ENCODE assay signal across 10 mouse cellular contexts in the genomic region with DNA sequence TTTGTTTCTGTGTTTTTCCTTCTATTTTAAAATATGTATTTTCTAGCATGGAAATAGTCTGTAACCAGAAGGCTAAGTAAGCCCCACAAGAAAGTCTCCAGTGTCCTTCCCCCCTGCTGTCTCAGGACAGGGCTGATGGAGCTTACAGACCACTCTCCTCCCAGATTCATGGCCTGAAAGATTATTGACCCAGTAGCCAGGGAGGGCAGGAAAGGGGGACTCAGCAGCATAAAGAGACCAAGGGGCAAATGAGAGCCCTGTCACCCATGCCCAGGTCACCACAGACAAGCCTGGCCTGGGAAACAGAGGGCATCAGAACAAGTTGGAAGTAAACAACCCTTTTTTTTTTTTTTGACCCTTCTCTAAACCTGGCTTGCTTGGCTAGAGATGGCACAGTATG. TPM values are rescaled to one million over a fixed set of nuclear protein-coding genes. Genes with fewer than 3 reads are reported as not detected.
DNase-seq lines count a peak whose midpoint lies in the region; ATAC-seq and TF ChIP-seq lines count a peak whose summit lies in the region.
"Had no signal": no experiment of that assay in that cellular context is flagged by ENCODE, and none has a peak within 500 bp of the region (broad histone marks: within the 10 kb centered on the region; RNA-seq: fewer than 3 reads in every experiment).

No protein-coding gene starts in this region.

- H3K4me2 ChIP-seq in kidney, embryonic 14.5 days (replicated peaks; ENCODE audit: low read depth, low read length): no peak overlapping the region
- no peak overlapping the region for H3K4me2 ChIP-seq in embryonic facial prominence, embryonic 12.5 days (replicated peaks)
- no peak overlapping the region for H3K4me2 ChIP-seq in heart, embryonic 16.5 days (ENCODE audit: low read depth, low read length)
- no peak overlapping the region for H3K4me2 ChIP-seq in midbrain, embryonic 11.5 days

- H3K27ac ChIP-seq in kidney, embryonic 14.5 days (ENCODE audit: low read depth, low read length): peak overlapping the region; percentile 85
- H3K27ac ChIP-seq in kidney, adult 2 months (ENCODE audit: insufficient read depth, low read depth, low read length): no peak overlapping the region
- H3K27ac ChIP-seq in embryonic facial prominence, embryonic 12.5 days: peak overlapping the region; percentile 80
- H3K27ac ChIP-seq in heart, embryonic 16.5 days (ENCODE audit: low read length): peak overlapping the region; percentile 43
- peak overlapping the region; percentile 67 for H3K27ac ChIP-seq in midbrain, embryonic 11.5 days (ENCODE audit: low read depth, low read length)

- peaks cover 4% of the 10 kb centered on the region; the same call in 1 of the 2 replicates for H3K36me3 ChIP-seq in kidney, embryonic 14.5 days (ENCODE audit: control insufficient read depth, insufficient read depth, low read length)
- H3K36me3 ChIP-seq in kidney, adult 2 months (ENCODE audit: control insufficient read depth, insufficient read depth, low read length): no peaks in the 10 kb centered on the region
- H3K36me3 ChIP-seq in embryonic facial prominence, embryonic 12.5 days: 0 out of 2 replicates have a peak, but pooled peaks cover 9% of the 10 kb centered on the region
- H3K36me3 ChIP-seq in heart, embryonic 16.5 days (ENCODE audit: control insufficient read depth, insufficient read depth): peaks cover 5% of the 10 kb centered on the region; the same call in 1 of the 2 replicates
- no peaks in the 10 kb centered on the region for H3K36me3 ChIP-seq in midbrain, embryonic 11.5 days (ENCODE audit: control insufficient read depth, insufficient read depth, low read length)

- TF ChIP-seq CTCF in kidney, adult 2 months (conservative IDR thresholded peaks at IDR 0.05; ENCODE audit: insufficient read depth, insufficient read length, low read depth, low read length): no peak

- H3K4me1 ChIP-seq in kidney, embryonic 14.5 days (ENCODE audit: control insufficient read depth, insufficient read depth, low read length): peaks cover 31% of the 10 kb centered on the region
- 0 out of 2 replicates have a peak, but pooled peaks cover 12% of the 10 kb centered on the region for H3K4me1 ChIP-seq in kidney, adult 2 months (ENCODE audit: control insufficient read depth, insufficient read depth, low read length)
- peaks cover 25% of the 10 kb centered on the region for H3K4me1 ChIP-seq in embryonic facial prominence, embryonic 12.5 days
- H3K4me1 ChIP-seq in heart, embryonic 16.5 days (ENCODE audit: control insufficient read depth, insufficient read depth, low read length): peaks cover 40% of the 10 kb centered on the region
- peaks cover 21% of the 10 kb centered on the region for H3K4me1 ChIP-seq in midbrain, embryonic 11.5 days (ENCODE audit: control insufficient read depth, insufficient read depth, low read length)

- no peak for ATAC-seq in kidney, embryonic 14.5 days (ENCODE audit: low FRiP score, low TSS enrichment)
- ATAC-seq in embryonic facial prominence, embryonic 12.5 days (ENCODE audit: insufficient number of reproducible peaks, insufficient read depth, low FRiP score, low TSS enrichment): no peak
- ATAC-seq in heart, embryonic 16.5 days (replicated peaks; ENCODE audit: extremely low read depth, insufficient read depth, low FRiP score): no peak
- no peak for ATAC-seq in midbrain, embryonic 11.5 days (ENCODE audit: low FRiP score)
- ATAC-seq in CD4-positive, CD25-positive, alpha-beta regulatory T cell, adult 4 months: no peak
- ATAC-seq in megakaryocyte, adult 5-6 weeks (ENCODE audit: poor library complexity, severe bottlenecking): no peak

- no peak overlapping the region for H3K4me3 ChIP-seq in kidney, embryonic 14.5 days (ENCODE audit: low read length)
- no peak overlapping the region for H3K4me3 ChIP-seq in kidney, adult 2 months (ENCODE audit: insufficient read depth, low read depth, low read length)
- no peak overlapping the region for H3K4me3 ChIP-seq in embryonic facial prominence, embryonic 12.5 days
- H3K4me3 ChIP-seq in heart, embryonic 16.5 days (ENCODE audit: low read length): no peak overlapping the region
- no peak overlapping the region for H3K4me3 ChIP-seq in midbrain, embryonic 11.5 days (ENCODE audit: low read depth, low read length)

- H3K9ac ChIP-seq in kidney, embryonic 14.5 days (ENCODE audit: low read depth, low read length): no peak overlapping the region
- no peak overlapping the region for H3K9ac ChIP-seq in embryonic facial prominence, embryonic 12.5 days
- no peak overlapping the region for H3K9ac ChIP-seq in heart, embryonic 16.5 days (ENCODE audit: low read length)
- H3K9ac ChIP-seq in midbrain, embryonic 11.5 days (ENCODE audit: low read length): no peak overlapping the region

- H3K9me3 ChIP-seq in kidney, embryonic 14.5 days (ENCODE audit: control insufficient read depth, low read length): no peaks in the 10 kb centered on the region
- H3K9me3 ChIP-seq in embryonic facial prominence, embryonic 12.5 days: no peaks in the 10 kb centered on the region
- H3K9me3 ChIP-seq in heart, embryonic 16.5 days (replicated peaks; ENCODE audit: control insufficient read depth, low read length): no peaks in the 10 kb centered on the region
- no peaks in the 10 kb centered on the region for H3K9me3 ChIP-seq in midbrain, embryonic 11.5 days (ENCODE audit: control insufficient read depth, low read length)

- no peaks in the 10 kb centered on the region for H3K27me3 ChIP-seq in kidney, embryonic 14.5 days (ENCODE audit: control insufficient read depth, insufficient read depth, low read length)
- H3K27me3 ChIP-seq in kidney, adult 2 months (replicated peaks; ENCODE audit: control insufficient read depth, insufficient read depth, low read length): no peaks in the 10 kb centered on the region
- H3K27me3 ChIP-seq in embryonic facial prominence, embryonic 12.5 days: no peaks in the 10 kb centered on the region
- no peaks in the 10 kb centered on the region for H3K27me3 ChIP-seq in heart, embryonic 16.5 days (ENCODE audit: control insufficient read depth, insufficient read depth, low read length)
- no peaks in the 10 kb centered on the region for H3K27me3 ChIP-seq in midbrain, embryonic 11.5 days (ENCODE audit: control insufficient read depth, insufficient read depth, low read length)

- no peak for DNase-seq in kidney, adult 2 months
- peak; percentile 84 for DNase-seq in midbrain, embryonic 11.5 days (ENCODE audit: low spot score, missing footprints)
- DNase-seq in gastrocnemius, adult 8-10 months (ENCODE audit: low spot score in 2 of 2): no peak
- DNase-seq: cerebellum, postnatal 10 days; gastrocnemius, postnatal 25 days had no signal

- TF ChIP-seq POLR2A in kidney, adult 2 months (IDR thresholded peaks at IDR 0.05; ENCODE audit: low read depth, low read length): no peak

RNA-seq across cellular contexts. Expression of a gene that starts 18.9 kb away (rescaled TPM):
- 3.9 and 8.5 TPM in 2 replicates for polyA plus RNA-seq in kidney, embryonic 14.5 days (2014; fragmentation: Nextera tagmentation; extraction: Ambion mirVana)
- 10.7 and 12.4 TPM in 2 replicates for polyA plus RNA-seq in kidney, adult 2 months (2012; rRNA removed)
- 7.2 TPM in 2 replicates for polyA plus RNA-seq in embryonic facial prominence, embryonic 12.5 days (2016; fragmentation: Nextera tagmentation; extraction: Ambion mirVana)
- polyA plus RNA-seq in heart, embryonic 16.5 days (2015; fragmentation: Nextera tagmentation; extraction: Ambion mirVana): 8.8 and 10.2 TPM in 2 replicates
- polyA plus RNA-seq in midbrain, embryonic 11.5 days (2014; fragmentation: Nextera tagmentation; extraction: Ambion mirVana): 4.6 and 5.7 TPM in 2 replicates
- polyA plus RNA-seq in CD4-positive, CD25-positive, alpha-beta regulatory T cell, adult 4 months (2017; shearing (Covaris generic)): 10 to 100 TPM; 11.9 to 19.7 TPM
- 14.7 and 15.4 TPM in 2 replicates for total RNA-seq in megakaryocyte, adult 5-6 weeks (2015)
- 6.5 and 6.9 TPM in 2 replicates for total RNA-seq in megakaryocyte, adult 5-6 weeks (2017)
- 1 to 10 TPM; 5.0 to 7.4 (median 6.8) TPM for total RNA-seq in gastrocnemius, adult 8-10 months (2022)

RNA-seq across cellular contexts. Expression of a gene that starts 45.0 kb away (rescaled TPM):
- 73.8 and 119 TPM in 2 replicates for polyA plus RNA-seq in kidney, embryonic 14.5 days (2014; fragmentation: Nextera tagmentation; extraction: Ambion mirVana)
- 88.6 and 101 TPM in 2 replicates for polyA plus RNA-seq in kidney, adult 2 months (2012; rRNA removed)
- 110 and 119 TPM in 2 replicates for polyA plus RNA-seq in embryonic facial prominence, embryonic 12.5 days (2016; fragmentation: Nextera tagmentation; extraction: Ambion mirVana)
- 51.9 and 53.2 TPM in 2 replicates for polyA plus RNA-seq in heart, embryonic 16.5 days (2015; fragmentation: Nextera tagmentation; extraction: Ambion mirVana)
- 127 and 132 TPM in 2 replicates for polyA plus RNA-seq in midbrain, embryonic 11.5 days (2014; fragmentation: Nextera tagmentation; extraction: Ambion mirVana)
- 10 to 100 TPM; 12.1 to 22.1 TPM for polyA plus RNA-seq in CD4-positive, CD25-positive, alpha-beta regulatory T cell, adult 4 months (2017; shearing (Covaris generic))
- total RNA-seq in megakaryocyte, adult 5-6 weeks (2015): 49.1 and 52.5 TPM in 2 replicates
- total RNA-seq in megakaryocyte, adult 5-6 weeks (2017): 25.1 and 33.2 TPM in 2 replicates
- 10 to 100 TPM; 21.9 to 29.4 (median 28.6) TPM for total RNA-seq in gastrocnemius, adult 8-10 months (2022)
